Mouse (Mus musculus): ENCODE results near the gene Kif26a. TPM values are rescaled to one million over a fixed set of nuclear protein-coding genes. Genes with fewer than 3 reads are reported as not detected.

The Kif26a gene
- total and polyA plus RNA-seq, 2 experiments = 0.28 to 0.84 TPM

- Histone ChIP-seq H3K36me3 (ENCODE audit: control insufficient read depth, insufficient read depth, low read length) (no peaks in the 10 kb centered on the region), H3K27me3 (ENCODE audit: control insufficient read depth, insufficient read depth, low read length) (no peaks in the 10 kb centered on the region), H3K4me3 (ENCODE audit: insufficient read depth, low read depth, low read length) (no peak overlapping the region), H3K79me2 (ENCODE audit: control insufficient read depth, insufficient read depth, low read length) (no peaks in the 10 kb centered on the region), H3K27ac (replicated peaks; ENCODE audit: insufficient read depth, low read depth, low read length) (no peak overlapping the region), H3K4me1 (ENCODE audit: control insufficient read depth, insufficient read depth, low read length) (no peaks in the 10 kb centered on the region), H3K9ac (ENCODE audit: low read depth, low read length) (no peak overlapping the region)
- 78% methylated on average over 3 of the region's 3 CpGs for WGBS
- no peak for DNase-seq (ENCODE audit: extremely low read depth, low read depth, low spot score)
- no peak for TF ChIP-seq CTCF (IDR thresholded peaks at IDR 0.05; ENCODE audit: low read depth, low read length)
- no peak for TF ChIP-seq POLR2A (IDR thresholded peaks at IDR 0.05; ENCODE audit: extremely low read depth, insufficient read depth, low read length)
These were observed 53.4 kb downstream of the Kif26a start for GRCm38 (mm10) chr12:112199363-112199762.

GRCm38 (mm10) chr12:112200045-112200444 lies 54.0 kb downstream of the Kif26a start:
- Histone ChIP-seq H3K36me3 (ENCODE audit: control insufficient read depth, insufficient read depth, low read length) (no peaks in the 10 kb centered on the region), H3K9ac (ENCODE audit: low read depth, low read length) (no peak overlapping the region), H3K27me3 (ENCODE audit: control insufficient read depth, insufficient read depth, low read length) (no peaks in the 10 kb centered on the region), H3K27ac (replicated peaks; ENCODE audit: insufficient read depth, low read depth, low read length) (no peak overlapping the region), H3K4me1 (ENCODE audit: control insufficient read depth, insufficient read depth, low read length) (no peaks in the 10 kb centered on the region), H3K4me3 (ENCODE audit: insufficient read depth, low read depth, low read length) (no peak overlapping the region), H3K79me2 (ENCODE audit: control insufficient read depth, insufficient read depth, low read length) (no peaks in the 10 kb centered on the region)
- DNase-seq (ENCODE audit: extremely low read depth, low read depth, low spot score) = no peak
- 88% methylated on average over 2 of the region's 2 CpGs for WGBS
- TF ChIP-seq CTCF (IDR thresholded peaks at IDR 0.05; ENCODE audit: low read depth, low read length) (no peak), POLR2A (IDR thresholded peaks at IDR 0.05; ENCODE audit: extremely low read depth, insufficient read depth, low read length) (no peak)

- 76% methylated on average over 2 of the region's 2 CpGs for WGBS
- TF ChIP-seq CTCF (IDR thresholded peaks at IDR 0.05; ENCODE audit: low read depth, low read length) (no peak), POLR2A (IDR thresholded peaks at IDR 0.05; ENCODE audit: extremely low read depth, insufficient read depth, low read length) (no peak)
- no peak for DNase-seq (ENCODE audit: extremely low read depth, low read depth, low spot score)
These were observed 61.2 kb downstream of the Kif26a start for GRCm38 (mm10) chr12:112207163-112207562.

GRCm38 (mm10) chr12:112207734-112208133 lies 61.7 kb downstream of the Kif26a start:
- 69% methylated on average over 4 of the region's 4 CpGs for WGBS
- Histone ChIP-seq H3K9ac (ENCODE audit: low read depth, low read length) (no peak overlapping the region), H3K79me2 (ENCODE audit: control insufficient read depth, insufficient read depth, low read length) (no peaks in the 10 kb centered on the region), H3K36me3 (ENCODE audit: control insufficient read depth, insufficient read depth, low read length) (no peaks in the 10 kb centered on the region), H3K4me3 (ENCODE audit: insufficient read depth, low read depth, low read length) (no peak overlapping the region), H3K27ac (replicated peaks; ENCODE audit: insufficient read depth, low read depth, low read length) (no peak overlapping the region), H3K4me1 (ENCODE audit: control insufficient read depth, insufficient read depth, low read length) (no peaks in the 10 kb centered on the region), H3K27me3 (ENCODE audit: control insufficient read depth, insufficient read depth, low read length) (no peaks in the 10 kb centered on the region)
- DNase-seq (ENCODE audit: extremely low read depth, low read depth, low spot score) = no peak
- TF ChIP-seq POLR2A (IDR thresholded peaks at IDR 0.05; ENCODE audit: extremely low read depth, insufficient read depth, low read length) (no peak), CTCF (IDR thresholded peaks at IDR 0.05; ENCODE audit: low read depth, low read length) (no peak)

More at GRCm38 (mm10) chr12:112207163-112207562, 61.2 kb downstream of the Kif26a start:
- Histone ChIP-seq H3K27ac (replicated peaks; ENCODE audit: insufficient read depth, low read depth, low read length) (no peak overlapping the region), H3K4me1 (ENCODE audit: control insufficient read depth, insufficient read depth, low read length) (no peaks in the 10 kb centered on the region), H3K4me3 (ENCODE audit: insufficient read depth, low read depth, low read length) (no peak overlapping the region), H3K27me3 (ENCODE audit: control insufficient read depth, insufficient read depth, low read length) (no peaks in the 10 kb centered on the region), H3K79me2 (ENCODE audit: control insufficient read depth, insufficient read depth, low read length) (no peaks in the 10 kb centered on the region), H3K9ac (ENCODE audit: low read depth, low read length) (no peak overlapping the region), H3K36me3 (ENCODE audit: control insufficient read depth, insufficient read depth, low read length) (no peaks in the 10 kb centered on the region)

- Histone ChIP-seq H3K4me1 (ENCODE audit: control insufficient read depth, insufficient read depth, low read length) (no peaks in the 10 kb centered on the region), H3K9ac (ENCODE audit: low read depth, low read length) (no peak overlapping the region), H3K36me3 (ENCODE audit: control insufficient read depth, insufficient read depth, low read length) (no peaks in the 10 kb centered on the region), H3K27me3 (ENCODE audit: control insufficient read depth, insufficient read depth, low read length) (no peaks in the 10 kb centered on the region), H3K79me2 (ENCODE audit: control insufficient read depth, insufficient read depth, low read length) (no peaks in the 10 kb centered on the region), H3K4me3 (ENCODE audit: insufficient read depth, low read depth, low read length) (no peak overlapping the region), H3K27ac (replicated peaks; ENCODE audit: insufficient read depth, low read depth, low read length) (no peak overlapping the region)
- DNase-seq (ENCODE audit: extremely low read depth, low read depth, low spot score) = no peak
- 75% methylated on average over 13 of the region's 13 CpGs for WGBS
- no peak for TF ChIP-seq POLR2A (IDR thresholded peaks at IDR 0.05; ENCODE audit: extremely low read depth, insufficient read depth, low read length)
- no peak for TF ChIP-seq CTCF (IDR thresholded peaks at IDR 0.05; ENCODE audit: low read depth, low read length)
These were observed 64.6 kb downstream of the Kif26a start for GRCm38 (mm10) chr12:112210622-112211021.

GRCm38 (mm10) chr12:112214441-112214857 lies 68.4 kb downstream of the Kif26a start:
- H3K79me2 ChIP-seq (ENCODE audit: control insufficient read depth, insufficient read depth, low read length) = no peaks in the 10 kb centered on the region
- no peak overlapping the region for H3K4me3 ChIP-seq (ENCODE audit: insufficient read depth, low read depth, low read length)
- TF ChIP-seq CTCF (IDR thresholded peaks at IDR 0.05; ENCODE audit: low read depth, low read length) = no peak
- no peak for TF ChIP-seq POLR2A (IDR thresholded peaks at IDR 0.05; ENCODE audit: extremely low read depth, insufficient read depth, low read length)
- no peak overlapping the region for H3K27ac ChIP-seq (replicated peaks; ENCODE audit: insufficient read depth, low read depth, low read length)
- DNase-seq (ENCODE audit: extremely low read depth, low read depth, low spot score) = no peak
- H3K36me3 ChIP-seq (ENCODE audit: control insufficient read depth, insufficient read depth, low read length) = no peaks in the 10 kb centered on the region
- no peaks in the 10 kb centered on the region for H3K27me3 ChIP-seq (ENCODE audit: control insufficient read depth, insufficient read depth, low read length)
- H3K4me1 ChIP-seq (ENCODE audit: control insufficient read depth, insufficient read depth, low read length) = 0 out of 2 replicates have a peak, but pooled peaks cover 2% of the 10 kb centered on the region
- WGBS = 82% methylated on average over 13 of the region's 13 CpGs
- H3K9ac ChIP-seq (ENCODE audit: low read depth, low read length) = no peak overlapping the region

Data from liver, adult 2 months (tissue).